In the genomic region with DNA sequence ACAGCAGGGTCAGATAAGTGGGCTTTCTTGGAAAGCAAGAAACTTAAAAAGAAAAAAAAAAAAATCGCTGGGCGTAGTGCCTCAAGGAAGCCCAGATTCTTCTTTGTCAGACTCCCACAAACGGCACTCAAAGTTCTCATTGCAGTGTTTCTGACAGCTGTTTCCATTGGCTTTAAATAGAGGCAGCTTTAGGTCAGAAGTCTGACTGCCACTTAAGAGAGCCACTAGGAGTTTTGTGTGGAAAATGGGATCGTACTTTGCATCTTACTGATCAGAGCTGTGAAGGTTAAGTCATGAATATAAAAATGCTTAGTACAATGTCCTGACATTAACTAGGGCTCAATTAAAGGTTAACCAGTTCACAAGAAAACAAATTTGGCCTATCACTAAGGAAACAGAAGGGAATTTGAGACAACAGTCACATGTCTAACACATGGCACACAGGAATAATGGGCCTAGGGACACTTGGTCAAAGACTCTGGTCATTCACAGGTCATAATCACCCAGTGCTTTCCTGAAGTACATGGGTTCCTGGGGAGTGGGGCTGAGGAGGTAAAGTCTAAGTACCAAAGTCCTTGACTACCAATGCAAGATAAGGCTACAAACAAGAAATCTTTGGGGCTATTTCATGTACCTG, we compare ENCODE assay signal across 9 mouse cellular contexts. TPM values are rescaled to one million over a fixed set of nuclear protein-coding genes. Genes with fewer than 3 reads are reported as not detected.
DNase-seq lines count a peak whose midpoint lies in the region; ATAC-seq lines count a peak whose summit lies in the region.
"Had no signal": no experiment of that assay in that cellular context is flagged by ENCODE, and none has a peak within 500 bp of the region (broad histone marks: within the 10 kb centered on the region; RNA-seq: fewer than 3 reads in every experiment).

No protein-coding gene starts in this region.

- peak overlapping the region; percentile 37 for H3K27ac ChIP-seq in heart, embryonic 16.5 days (ENCODE audit: low read length)

- no peak overlapping the region for H3K9ac ChIP-seq in heart, embryonic 16.5 days (ENCODE audit: low read length)

- H3K9me3 ChIP-seq in heart, embryonic 16.5 days (replicated peaks; ENCODE audit: control insufficient read depth, low read length), result no peaks in the 10 kb centered on the region

- no peaks in the 10 kb centered on the region for H3K27me3 ChIP-seq in heart, embryonic 16.5 days (ENCODE audit: control insufficient read depth, insufficient read depth, low read length)

- 40% methylated on average over 4 of the region's 4 CpGs for WGBS in heart, embryonic 16.5 days

- ATAC-seq in heart, embryonic 16.5 days (replicated peaks; ENCODE audit: extremely low read depth, insufficient read depth, low FRiP score), result no peak

- no peak overlapping the region for H3K4me2 ChIP-seq in heart, embryonic 16.5 days (ENCODE audit: low read depth, low read length)

- no peak overlapping the region for H3K4me3 ChIP-seq in heart, embryonic 16.5 days (ENCODE audit: low read length)

- DNase-seq in lung, postnatal 10 days, result peak; percentile 34
- no peak for DNase-seq in lung, postnatal 14 days
- DNase-seq in kidney, postnatal 36 days, result peak; percentile 52 to 86
- peak; percentile 58 for DNase-seq in yolk sac, embryonic 10.5 days (ENCODE audit: low spot score)
- no peak for DNase-seq in thymus, postnatal 25 days
- DNase-seq in gastrocnemius, postnatal 14 days, result no peak
- no peak for DNase-seq in frontal cortex, postnatal 36 days (ENCODE audit: low spot score in 2 of 2)
- DNase-seq: cerebellum, postnatal 36 days had no signal

- intact Hi-C loops in gastrocnemius, postnatal 14 days (cut with DNase I; ENCODE audit: low total_unique reads), result no loop called here

- peaks cover 3% of the 10 kb centered on the region for H3K36me3 ChIP-seq in heart, embryonic 16.5 days (ENCODE audit: control insufficient read depth, insufficient read depth)

- H3K4me1 ChIP-seq in heart, embryonic 16.5 days (ENCODE audit: control insufficient read depth, insufficient read depth, low read length), result peaks cover 73% of the 10 kb centered on the region

RNA-seq across cellular contexts. Expression of a gene that starts 19.6 kb away (rescaled TPM):
- 67.9 and 76.9 TPM in 2 replicates for polyA plus RNA-seq in heart, embryonic 16.5 days (2015; fragmentation: Nextera tagmentation; extraction: Ambion mirVana)
- 10 to 100 TPM; 25.2 to 27.1 TPM for total RNA-seq in gastrocnemius, postnatal 14 days (2021)

Comparison
In these comparisons a context has a peak if more than half of its experiments do, and no peak if none do; other contexts are left out.
1. DNase-seq: peak in lung, postnatal 10 days (single experiment), kidney, postnatal 36 days (2 of 2) and yolk sac, embryonic 10.5 days (single experiment); none in lung, postnatal 14 days (single experiment), thymus, postnatal 25 days (single experiment), gastrocnemius, postnatal 14 days (single experiment) and frontal cortex, postnatal 36 days (0 of 2).